Mouse (Mus musculus): ENCODE results near the gene Gm20738. TPM values are rescaled to one million over a fixed set of nuclear protein-coding genes. Genes with fewer than 3 reads are reported as not detected.

Gene Gm20738
- not detected in 2 replicates for polyA plus RNA-seq (2015; fragmentation: Nextera tagmentation; extraction: Ambion mirVana)

DNA sequence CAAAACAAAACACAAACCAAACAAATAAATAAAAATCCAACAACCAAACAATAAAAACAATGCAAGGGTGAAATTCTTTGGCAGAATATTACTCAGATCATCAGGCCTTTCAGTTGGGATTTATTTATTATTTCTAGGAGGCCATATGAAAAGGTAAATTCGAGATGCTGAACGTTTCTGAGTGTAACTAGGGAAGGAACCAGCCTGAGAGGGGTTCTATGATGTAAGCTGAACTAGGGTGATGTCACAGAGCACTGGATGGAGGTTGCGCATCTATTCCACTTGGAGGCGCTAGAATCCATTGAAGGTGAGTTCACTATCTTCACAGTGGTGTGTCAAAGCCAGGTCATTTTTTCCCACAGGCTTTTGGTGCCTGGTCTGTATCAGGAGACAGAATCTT is at the start of gene Gm20738:
TSS of gene Gm20738 (plus strand) at position 301 of the 400 bp plus-strand sequence.

